Mouse (Mus musculus) layer of hippocampus, postnatal 25 days (tissue): Measurements from ENCODE around the gene Pde8a. TPM values are rescaled to one million over a fixed set of nuclear protein-coding genes. Genes with fewer than 3 reads are reported as not detected.

ENCODE experiments used
- DNase-seq, 2 experiments: peaks; one replicate each; pipeline ENCODE4 v3.0.0; 2022; ENCODE audit warnings: mixed read lengths in 2 of 2, low spot score in 1 of 2; ENCODE audit errors: extremely low spot score in 1 of 2
- total RNA-seq, 2 experiments: library from RNA; stranded (reverse); gene quantifications; 2 replicates each; pipeline ENCODE4 v1.2.3; 2021

Gene Pde8a
- total RNA-seq, 2 experiments from 2014 or later = 7.3 to 7.4 TPM

GRCm38 (mm10) chr7:81371811-81372210 lies 158.4 kb downstream of the Pde8a start:
- DNase-seq = no peak

- peak; percentile 42 to 53 for DNase-seq
Measured at GRCm38 (mm10) chr7:81372337-81372920, 159.0 kb downstream of the Pde8a start.

- no peak for DNase-seq
Measured at GRCm38 (mm10) chr7:81379363-81379762, 166.0 kb downstream of the Pde8a start.

Other genes starting within 250 kb of the Pde8a start
- 10 to 100 TPM; 20.1 to 20.8 TPM for gene Zfp592, start 219.9 kb upstream of the Pde8a start, total RNA-seq
- gene Alpk3, start 156.0 kb upstream of the Pde8a start, total RNA-seq = 1 to 10 TPM in 1 of 2 experiments, under 1 TPM in 1; 0.68 to 1.1 TPM
- not detected for gene Slc28a1, start 98.8 kb upstream of the Pde8a start, total RNA-seq
- 100 to 1,000 TPM; 560 to 614 TPM for gene Rps17, start 131.7 kb downstream of the Pde8a start, total RNA-seq
- 10 to 100 TPM; 81.6 to 96.0 TPM for gene Cpeb1, start 241.9 kb downstream of the Pde8a start, total RNA-seq